Mouse (Mus musculus): ENCODE data around the gene Nudt19. TPM values are rescaled to one million over a fixed set of nuclear protein-coding genes. Genes with fewer than 3 reads are reported as not detected.

Gene Nudt19
- 55.1 and 82.0 TPM in 2 replicates for polyA plus RNA-seq (2012; rRNA removed)

GRCm38 (mm10) chr7:35556205-35556603 is at the start of gene Nudt19:
TSS of gene Nudt19 (minus strand) at chr7:35556304.

GRCm38 (mm10) chr7:35586055-35586905 is 30.2 kb upstream of the Nudt19 start, which contains the start of gene Ankrd27:
TSS of gene Ankrd27 (plus strand) at chr7:35586244.

GRCm38 (mm10) chr7:35585191-35586054 is 29.3 kb upstream of the Nudt19 start, which contains the start of gene Rgs9bp:
TSS of gene Rgs9bp (minus strand) at chr7:35585582.

GRCm38 (mm10) chr7:35537562-35537961 is 18.5 kb downstream of the Nudt19 start, which contains the start of gene Tdrd12:
TSS of gene Tdrd12 (minus strand) at chr7:35537745.

Other genes with a start within 250 kb of the Nudt19 start
- gene Gpatch1, start 237.9 kb downstream of the Nudt19 start, polyA plus RNA-seq (2012; rRNA removed) = 2.8 and 3.1 TPM in 2 replicates
- 12.7 and 14.5 TPM in 2 replicates for gene Rhpn2, start 222.1 kb downstream of the Nudt19 start, polyA plus RNA-seq (2012; rRNA removed)
- 3.6 and 4.8 TPM in 2 replicates for gene Faap24, start 159.5 kb downstream of the Nudt19 start, polyA plus RNA-seq (2012; rRNA removed)
- gene Cep89, start 159.3 kb downstream of the Nudt19 start, polyA plus RNA-seq (2012; rRNA removed) = 14.7 and 17.5 TPM in 2 replicates
- 0.26 and 0.35 TPM in 2 replicates for gene Slc7a9, start 107.5 kb downstream of the Nudt19 start, polyA plus RNA-seq (2012; rRNA removed)
- gene Tdrd12, start 18.6 kb downstream of the Nudt19 start, polyA plus RNA-seq (2012; rRNA removed) = 0.14 and 0.31 TPM in 2 replicates
- gene Rgs9bp, start 29.3 kb upstream of the Nudt19 start, polyA plus RNA-seq (2012; rRNA removed) = 0.12 and 0.14 TPM in 2 replicates
- 32.0 and 43.0 TPM in 2 replicates for gene Ankrd27, start 29.9 kb upstream of the Nudt19 start, polyA plus RNA-seq (2012; rRNA removed)
- 49.2 and 135 TPM in 2 replicates for gene Pdcd5, start 91.2 kb upstream of the Nudt19 start, polyA plus RNA-seq (2012; rRNA removed)
- 17.6 and 19.8 TPM in 2 replicates for gene Dpy19l3, start 198.2 kb upstream of the Nudt19 start, polyA plus RNA-seq (2012; rRNA removed)
- gene Zfp507, start 246.7 kb upstream of the Nudt19 start, polyA plus RNA-seq (2012; rRNA removed) = 9.9 and 10.8 TPM in 2 replicates

Data from ovary, adult 2 months (tissue).